Mouse (Mus musculus): ENCODE results near the gene Rab39. TPM values are rescaled to one million over a fixed set of nuclear protein-coding genes. Genes with fewer than 3 reads are reported as not detected.

Rab39 gene
- polyA plus RNA-seq, 1 experiment from 2014 or later: 1.1 TPM

GRCm38 (mm10) chr9:53702991-53703390 is 3.0 kb downstream of the Rab39 start:
- no peak for DNase-seq
- no peaks in the 10 kb centered on the region for H3K36me3 ChIP-seq (replicated peaks; ENCODE audit: insufficient read depth, low read length)
- peaks cover 8% of the 10 kb centered on the region for H3K4me1 ChIP-seq (ENCODE audit: insufficient read depth)
- H3K27me3 ChIP-seq (ENCODE audit: insufficient read depth, low read length): peaks cover 7% of the 10 kb centered on the region
- H3K9me3 ChIP-seq (ENCODE audit: low read length): no peaks in the 10 kb centered on the region
- no peak for ATAC-seq
- no peak overlapping the region for H3K9ac ChIP-seq (replicated peaks)
- no peak overlapping the region for H3K4me3 ChIP-seq (ENCODE audit: low read depth, low read length)
- 89% methylated on average over 1 of the region's 1 CpGs for WGBS (ENCODE audit: insufficient replicate concordance)
- TF ChIP-seq CTCF (IDR thresholded peaks at IDR 0.05; ENCODE audit: low read depth) (no peak), EP300 (IDR thresholded peaks at IDR 0.05; ENCODE audit: low read depth) (no peak)
- no peak overlapping the region for H3K4me2 ChIP-seq (ENCODE audit: low read depth, low read length)
- H3K27ac ChIP-seq (ENCODE audit: low read depth): no peak overlapping the region

GRCm38 (mm10) chr9:53700496-53700895 is 5.5 kb downstream of the Rab39 start:
- no peak for ATAC-seq
- no peaks in the 10 kb centered on the region for H3K9me3 ChIP-seq (ENCODE audit: low read length)
- H3K4me1 ChIP-seq (ENCODE audit: insufficient read depth): peaks cover 4% of the 10 kb centered on the region
- no peaks in the 10 kb centered on the region for H3K36me3 ChIP-seq (replicated peaks; ENCODE audit: insufficient read depth, low read length)
- H3K27me3 ChIP-seq (ENCODE audit: insufficient read depth, low read length): peaks cover 3% of the 10 kb centered on the region
- WGBS (ENCODE audit: insufficient replicate concordance): 25% methylated on average over 4 of the region's 4 CpGs
- no peak overlapping the region for H3K4me3 ChIP-seq (ENCODE audit: low read depth, low read length)
- H3K27ac ChIP-seq (ENCODE audit: low read depth): no peak overlapping the region
- no peak overlapping the region for H3K9ac ChIP-seq (replicated peaks)
- DNase-seq: no peak
- no peak overlapping the region for H3K4me2 ChIP-seq (ENCODE audit: low read depth, low read length)
- TF ChIP-seq CTCF (IDR thresholded peaks at IDR 0.05; ENCODE audit: low read depth) (no peak), EP300 (IDR thresholded peaks at IDR 0.05; ENCODE audit: low read depth) (no peak)

GRCm38 (mm10) chr9:53695846-53696245 is 10.2 kb downstream of the Rab39 start:
- no peaks in the 10 kb centered on the region for H3K9me3 ChIP-seq (ENCODE audit: low read length)

DNA sequence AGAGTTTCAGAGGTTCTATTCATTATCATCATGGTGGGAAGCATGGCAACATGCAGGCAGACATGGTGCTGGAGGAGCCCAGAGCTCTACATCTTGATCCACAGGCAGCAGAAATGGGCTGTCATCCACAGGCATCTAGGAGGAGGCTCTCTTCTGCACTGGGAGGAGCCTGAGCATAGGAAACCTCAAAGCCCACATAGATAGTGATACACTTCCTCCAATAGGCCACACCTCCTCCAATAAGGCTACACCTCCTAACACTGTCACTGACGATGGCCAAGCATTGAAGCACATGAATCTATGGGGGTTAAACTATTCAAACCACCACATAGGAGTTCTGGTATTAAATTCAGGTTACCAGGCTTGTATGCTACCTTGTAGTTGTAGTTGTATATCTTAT is 12.3 kb downstream of the Rab39 start:
- Histone ChIP-seq H3K36me3 (replicated peaks; ENCODE audit: insufficient read depth, low read length) (no peaks in the 10 kb centered on the region), H3K4me3 (ENCODE audit: low read depth, low read length) (no peak overlapping the region), H3K27me3 (ENCODE audit: insufficient read depth, low read length) (no peaks in the 10 kb centered on the region), H3K9ac (replicated peaks) (no peak overlapping the region), H3K4me1 (ENCODE audit: insufficient read depth) (no peaks in the 10 kb centered on the region), H3K9me3 (ENCODE audit: low read length) (no peaks in the 10 kb centered on the region), H3K27ac (ENCODE audit: low read depth) (no peak overlapping the region), H3K4me2 (ENCODE audit: low read depth, low read length) (no peak overlapping the region)
- ATAC-seq: no peak; the same call in 1 of the 2 replicates
- 27% methylated on average over 1 of the region's 1 CpGs for WGBS (ENCODE audit: insufficient replicate concordance)
- no peak for DNase-seq
- no peak for TF ChIP-seq CTCF (IDR thresholded peaks at IDR 0.05; ENCODE audit: low read depth)
- TF ChIP-seq EP300 (IDR thresholded peaks at IDR 0.05; ENCODE audit: low read depth): no peak

More at GRCm38 (mm10) chr9:53695846-53696245, 10.2 kb downstream of the Rab39 start:
- Histone ChIP-seq H3K4me1 (ENCODE audit: insufficient read depth) (no peaks in the 10 kb centered on the region), H3K27ac (ENCODE audit: low read depth) (no peak overlapping the region), H3K27me3 (ENCODE audit: insufficient read depth, low read length) (no peaks in the 10 kb centered on the region), H3K9ac (replicated peaks) (no peak overlapping the region), H3K4me2 (ENCODE audit: low read depth, low read length) (no peak overlapping the region), H3K36me3 (replicated peaks; ENCODE audit: insufficient read depth, low read length) (no peaks in the 10 kb centered on the region), H3K4me3 (ENCODE audit: low read depth, low read length) (no peak overlapping the region)
- TF ChIP-seq CTCF (IDR thresholded peaks at IDR 0.05; ENCODE audit: low read depth) (no peak), EP300 (IDR thresholded peaks at IDR 0.05; ENCODE audit: low read depth) (no peak)
- 71% methylated on average over 5 of the region's 5 CpGs for WGBS (ENCODE audit: insufficient replicate concordance)
- DNase-seq: no peak
- ATAC-seq: no peak

DNA sequence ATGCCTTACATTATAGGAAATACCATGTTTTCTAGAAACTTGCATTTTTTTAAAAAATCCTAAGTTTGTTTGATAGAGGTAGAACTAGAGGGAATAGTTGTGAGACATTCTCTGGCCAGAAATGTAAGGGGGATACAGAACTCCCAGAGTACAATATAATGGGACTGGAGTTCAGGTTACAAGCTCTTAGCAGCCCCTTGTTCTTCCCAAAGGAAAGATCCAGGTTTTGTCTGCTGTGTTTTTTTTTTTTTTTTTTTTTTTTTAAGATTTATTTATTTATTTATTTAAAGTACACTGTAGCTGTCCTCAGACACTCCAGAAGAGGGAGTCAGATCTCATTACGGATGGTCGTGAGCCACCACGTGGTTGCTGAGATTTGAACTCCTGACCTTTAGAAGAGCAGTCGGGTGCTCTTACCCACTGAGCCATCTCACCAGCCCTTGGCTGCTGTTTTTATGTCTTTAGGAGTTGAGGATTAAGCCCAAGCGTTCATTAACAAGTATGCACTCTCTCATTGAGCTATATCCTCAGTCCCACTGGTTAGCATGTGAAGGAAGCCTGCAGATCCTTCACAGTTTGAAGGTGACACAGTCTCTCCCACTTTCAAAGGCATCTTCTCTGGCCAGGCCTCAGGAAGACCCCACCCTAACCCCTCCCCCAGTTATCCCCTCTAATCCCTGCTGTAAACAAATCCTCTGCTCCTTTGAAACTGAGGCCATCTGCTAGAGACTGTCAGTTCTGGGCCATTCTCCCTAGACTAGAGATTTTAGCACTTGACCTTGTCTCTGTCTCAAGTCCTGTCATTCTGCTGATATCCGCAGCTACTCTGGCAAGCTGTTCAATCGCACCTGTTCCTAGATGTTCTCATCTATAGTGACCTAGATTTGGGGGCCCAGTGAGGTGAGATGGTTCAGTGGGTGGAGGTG is 14.0 kb downstream of the Rab39 start:
- Histone ChIP-seq H3K4me1 (ENCODE audit: insufficient read depth) (no peaks in the 10 kb centered on the region), H3K27me3 (ENCODE audit: insufficient read depth, low read length) (no peaks in the 10 kb centered on the region), H3K4me3 (ENCODE audit: low read depth, low read length) (no peak overlapping the region), H3K27ac (ENCODE audit: low read depth) (no peak overlapping the region), H3K9me3 (ENCODE audit: low read length) (no peaks in the 10 kb centered on the region), H3K4me2 (ENCODE audit: low read depth, low read length) (no peak overlapping the region), H3K36me3 (replicated peaks; ENCODE audit: insufficient read depth, low read length) (no peaks in the 10 kb centered on the region), H3K9ac (replicated peaks) (no peak overlapping the region)
- no peak for DNase-seq
- TF ChIP-seq EP300 (IDR thresholded peaks at IDR 0.05; ENCODE audit: low read depth) (no peak), CTCF (IDR thresholded peaks at IDR 0.05; ENCODE audit: low read depth) (no peak)
- no peak for ATAC-seq
- WGBS (ENCODE audit: insufficient replicate concordance): 43% methylated on average over 7 of the region's 7 CpGs

- Histone ChIP-seq H3K9ac (replicated peaks) (no peak overlapping the region), H3K27ac (ENCODE audit: low read depth) (no peak overlapping the region), H3K27me3 (ENCODE audit: insufficient read depth, low read length) (no peaks in the 10 kb centered on the region), H3K4me2 (ENCODE audit: low read depth, low read length) (no peak overlapping the region), H3K9me3 (ENCODE audit: low read length) (no peaks in the 10 kb centered on the region), H3K4me1 (ENCODE audit: insufficient read depth) (no peaks in the 10 kb centered on the region), H3K4me3 (ENCODE audit: low read depth, low read length) (no peak overlapping the region), H3K36me3 (replicated peaks; ENCODE audit: insufficient read depth, low read length) (no peaks in the 10 kb centered on the region)
- TF ChIP-seq EP300 (IDR thresholded peaks at IDR 0.05; ENCODE audit: low read depth): no peak
- TF ChIP-seq CTCF (IDR thresholded peaks at IDR 0.05; ENCODE audit: low read depth): no peak
- DNase-seq: no peak
- ATAC-seq: no peak
- WGBS (ENCODE audit: insufficient replicate concordance): 80% methylated on average over 1 of the region's 1 CpGs
Measured at GRCm38 (mm10) chr9:53680851-53681250, 25.2 kb downstream of the Rab39 start.

Data from liver, postnatal 0 days (tissue).